44 mouse cellular contexts compared by ENCODE assay signal in the genomic region with DNA sequence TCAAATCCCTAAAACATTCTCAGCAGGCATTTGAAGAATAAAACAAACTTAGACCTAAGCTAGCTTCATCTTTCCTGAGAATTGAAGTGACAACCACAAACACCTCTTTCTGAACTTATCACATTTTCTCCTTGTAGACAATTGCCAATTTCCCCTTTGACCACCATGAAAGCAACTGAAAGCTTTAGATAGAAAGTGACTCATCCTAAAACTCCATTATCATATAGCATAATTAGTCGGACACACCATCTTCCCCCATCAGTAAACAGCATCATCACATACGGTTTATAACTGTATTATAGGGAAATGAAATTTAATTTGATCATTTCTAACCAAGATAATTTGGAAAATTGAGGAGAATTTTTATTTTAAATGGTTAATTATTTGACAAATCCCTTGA. TPM values are rescaled to one million over a fixed set of nuclear protein-coding genes. Genes with fewer than 3 reads are reported as not detected.
"Had no signal": no experiment of that assay in that cellular context is flagged by ENCODE, and none has a peak within 500 bp of the region (broad histone marks: within the 10 kb centered on the region; RNA-seq: fewer than 3 reads in every experiment).

No protein-coding gene starts in this region.

- H3K9me3 ChIP-seq: limb, embryonic 10.5 days; limb, embryonic 12.5 days; limb, embryonic 13.5 days; limb, embryonic 15.5 days; liver, embryonic 12.5 days; liver, embryonic 13.5 days; liver, embryonic 15.5 days; lung, embryonic 15.5 days; megakaryocyte, embryonic 14.5 days; midbrain, embryonic 10.5 days; midbrain, embryonic 12.5 days; midbrain, embryonic 13.5 days; midbrain, embryonic 15.5 days had no signal

- H3K27ac ChIP-seq: limb, embryonic 10.5 days; limb, embryonic 12.5 days; limb, embryonic 13.5 days; limb, embryonic 15.5 days; liver, embryonic 12.5 days; liver, embryonic 13.5 days; liver, embryonic 14.5 days; liver, embryonic 15.5 days; lung, embryonic 15.5 days; macrophage; midbrain, embryonic 10.5 days; midbrain, embryonic 12.5 days; midbrain, embryonic 13.5 days; midbrain, embryonic 15.5 days had no signal

- H3K9ac ChIP-seq: limb, embryonic 12.5 days; limb, embryonic 13.5 days; limb, embryonic 15.5 days; liver, embryonic 12.5 days; liver, embryonic 13.5 days; liver, embryonic 14.5 days; liver, embryonic 15.5 days; liver, postnatal 0 days; lung, embryonic 14.5 days; lung, embryonic 15.5 days; midbrain, embryonic 12.5 days; midbrain, embryonic 13.5 days; midbrain, embryonic 15.5 days had no signal

- DNase-seq: left cerebral cortex, postnatal 4 days; liver; liver, embryonic 13.5 days; liver, postnatal 0 days; lung, adult 18-20 months; lung, adult 2 months; lung, embryonic 14.5 days; lung, postnatal 10 days; lung, postnatal 14 days; lung, postnatal 36 days; lung, postnatal 4 days; midbrain, embryonic 14.5 days had no signal

- H3K4me1 ChIP-seq: limb, embryonic 10.5 days; limb, embryonic 12.5 days; limb, embryonic 13.5 days; limb, embryonic 15.5 days; liver, embryonic 12.5 days; liver, embryonic 13.5 days; liver, embryonic 15.5 days; lung, embryonic 15.5 days; midbrain, embryonic 10.5 days; midbrain, embryonic 12.5 days; midbrain, embryonic 13.5 days; midbrain, embryonic 15.5 days had no signal

- H3K27me3 ChIP-seq: limb, embryonic 12.5 days; limb, embryonic 13.5 days; limb, embryonic 15.5 days; liver, embryonic 12.5 days; liver, embryonic 13.5 days; liver, embryonic 15.5 days; lung, embryonic 15.5 days; megakaryocyte, embryonic 14.5 days; midbrain, embryonic 12.5 days; midbrain, embryonic 13.5 days; midbrain, embryonic 15.5 days had no signal

- H3K4me3 ChIP-seq: limb, embryonic 10.5 days; limb, embryonic 12.5 days; limb, embryonic 13.5 days; limb, embryonic 15.5 days; liver, embryonic 12.5 days; liver, embryonic 13.5 days; liver, embryonic 15.5 days; lung, embryonic 15.5 days; megakaryocyte, embryonic 14.5 days; midbrain, embryonic 10.5 days; midbrain, embryonic 12.5 days; midbrain, embryonic 13.5 days; midbrain, embryonic 15.5 days; myocyte had no signal

- H3K4me2 ChIP-seq: limb, embryonic 12.5 days; limb, embryonic 13.5 days; limb, embryonic 15.5 days; liver, embryonic 11.5 days; liver, embryonic 12.5 days; liver, embryonic 13.5 days; liver, embryonic 15.5 days; lung, embryonic 14.5 days; lung, embryonic 15.5 days; midbrain, embryonic 11.5 days; midbrain, embryonic 12.5 days; midbrain, embryonic 13.5 days; midbrain, embryonic 15.5 days had no signal

- H3K36me3 ChIP-seq: limb, embryonic 10.5 days; limb, embryonic 12.5 days; limb, embryonic 13.5 days; limb, embryonic 15.5 days; liver, embryonic 12.5 days; liver, embryonic 13.5 days; liver, embryonic 15.5 days; lung, embryonic 15.5 days; midbrain, embryonic 10.5 days; midbrain, embryonic 12.5 days; midbrain, embryonic 13.5 days; midbrain, embryonic 15.5 days had no signal

RNA-seq across cellular contexts. Expression of a gene that starts 11.6 kb away (rescaled TPM):
- total RNA-seq: megakaryocyte-erythroid progenitor cell, adult 5-6 weeks; monocyte, adult 5-6 weeks had no signal
- polyA plus RNA-seq: myocyte had no signal

RNA-seq across cellular contexts. Expression of a gene that starts 27.4 kb away (rescaled TPM):
- total RNA-seq: left cerebral cortex, postnatal 10 days; left cerebral cortex, postnatal 14 days; left cerebral cortex, postnatal 25 days; left cerebral cortex, postnatal 36 days; left cerebral cortex, postnatal 4 days; liver, adult 2 months; megakaryocyte progenitor cell, adult 5-6 weeks; megakaryocyte, adult 5-6 weeks; megakaryocyte-erythroid progenitor cell, adult 5-6 weeks; monocyte, adult 5-6 weeks had no signal
- polyA plus RNA-seq: liver, adult 2 months; liver, embryonic 11.5 days; liver, embryonic 12.5 days; liver, embryonic 13.5 days; liver, embryonic 14.5 days; liver, embryonic 15.5 days; liver, embryonic 16.5 days; liver, postnatal 0 days; lung, embryonic 16.5 days; lung, postnatal 0 days; macrophage; midbrain, embryonic 16.5 days; midbrain, postnatal 0 days; myocyte; neural tube, embryonic 11.5 days had no signal

RNA-seq across cellular contexts. Expression of a gene that starts 40.4 kb away (rescaled TPM):
- total RNA-seq: megakaryocyte-erythroid progenitor cell, adult 5-6 weeks had no signal
- polyA plus RNA-seq: myocyte had no signal
